Mouse (Mus musculus) MEL-GATA-1-ER (cell line): ENCODE data around the gene Hspa13.

Source experiments
- DNase-seq: peaks from one replicate; pipeline ENCODE4 v3.0.0-alpha.2; 2012; ENCODE audit warnings: low read depth; ENCODE audit errors: extremely low read depth

The Hspa13 gene

DNA sequence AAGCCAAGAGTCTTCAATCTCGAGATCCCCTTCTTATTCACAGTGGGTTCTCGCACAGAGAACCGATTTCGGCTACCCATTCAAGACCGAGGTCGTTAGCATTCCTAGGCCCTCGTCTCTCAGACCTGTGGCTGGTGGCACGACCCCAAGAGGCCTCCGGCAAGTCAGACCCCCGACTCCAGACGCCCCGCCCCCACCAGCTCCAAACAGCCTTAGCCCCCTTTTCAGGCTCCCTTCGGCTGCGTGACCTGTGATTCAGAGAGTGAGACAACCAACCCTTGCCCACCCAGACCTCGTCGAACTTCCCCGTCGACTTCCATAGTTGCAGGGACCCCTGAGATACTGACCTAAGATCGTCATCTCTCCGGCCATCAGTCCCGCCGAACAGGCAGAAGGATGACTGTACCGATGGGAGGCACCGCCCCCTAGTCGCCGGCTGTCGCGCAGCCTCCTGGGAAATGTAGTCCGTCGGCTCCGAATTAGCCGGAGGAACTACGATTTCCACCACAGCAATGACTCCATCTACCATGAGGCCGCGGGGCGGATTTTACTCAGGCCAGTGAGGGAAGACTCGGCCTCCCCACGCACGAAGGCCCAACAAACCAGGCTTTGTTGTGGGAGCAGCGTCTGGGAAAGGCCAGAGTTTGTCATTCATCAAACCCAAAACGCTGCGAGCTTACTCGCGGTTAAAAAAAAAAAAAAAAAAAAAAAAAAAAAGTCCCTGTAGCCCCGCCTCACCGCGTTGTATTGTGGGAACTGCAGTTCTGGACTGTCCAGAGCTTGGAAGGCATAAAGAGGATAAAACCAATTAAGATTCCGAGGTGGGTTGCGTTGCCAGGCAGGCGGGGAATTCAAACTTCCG, at the start of gene Hspa13:
TSS of gene Hspa13 (minus strand) at position 717 of the 862 bp plus-strand sequence.
- peak; percentile 98 for DNase-seq

DNA sequence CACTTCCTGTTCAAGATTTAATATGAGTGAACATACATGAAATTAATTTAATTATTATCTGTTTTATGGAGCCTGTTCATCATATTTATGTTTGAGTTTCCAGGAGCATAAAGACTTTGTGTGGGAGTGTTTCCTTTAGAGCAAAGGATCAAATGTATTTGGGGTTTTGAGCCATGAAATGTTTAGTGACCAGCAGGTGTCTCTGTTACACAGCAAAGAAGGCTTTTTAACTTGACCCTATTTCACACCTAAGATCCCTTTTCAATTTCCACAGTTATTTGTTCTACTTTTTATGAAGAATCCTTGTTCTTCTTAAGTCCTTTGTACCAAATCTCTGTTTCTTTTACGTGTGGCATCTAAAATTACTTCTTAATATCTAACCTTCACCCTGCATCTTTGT, 12.4 kb upstream of the Hspa13 start:
- DNase-seq, result peak; percentile 30

DNA sequence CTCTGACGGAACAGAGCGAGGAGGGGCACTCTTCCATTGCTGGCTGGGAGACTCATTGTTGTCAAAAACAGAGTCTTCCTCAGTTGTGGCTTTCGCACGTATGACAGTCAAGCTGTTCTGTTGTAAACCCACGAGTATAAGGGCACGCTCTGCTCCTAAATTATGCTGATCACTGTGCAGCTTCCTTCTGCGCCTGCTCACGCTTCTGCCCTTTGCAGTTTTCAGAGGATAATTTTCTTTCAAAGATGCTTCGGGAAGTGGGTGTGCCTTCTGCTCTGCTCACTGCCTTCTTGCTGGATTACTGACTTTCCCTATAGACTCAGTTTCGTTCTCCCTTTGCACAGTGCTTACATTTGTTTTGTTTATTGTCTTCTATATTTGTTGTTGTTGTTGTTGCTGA, 6.3 kb upstream of the Hspa13 start:
- no peak for DNase-seq

DNA sequence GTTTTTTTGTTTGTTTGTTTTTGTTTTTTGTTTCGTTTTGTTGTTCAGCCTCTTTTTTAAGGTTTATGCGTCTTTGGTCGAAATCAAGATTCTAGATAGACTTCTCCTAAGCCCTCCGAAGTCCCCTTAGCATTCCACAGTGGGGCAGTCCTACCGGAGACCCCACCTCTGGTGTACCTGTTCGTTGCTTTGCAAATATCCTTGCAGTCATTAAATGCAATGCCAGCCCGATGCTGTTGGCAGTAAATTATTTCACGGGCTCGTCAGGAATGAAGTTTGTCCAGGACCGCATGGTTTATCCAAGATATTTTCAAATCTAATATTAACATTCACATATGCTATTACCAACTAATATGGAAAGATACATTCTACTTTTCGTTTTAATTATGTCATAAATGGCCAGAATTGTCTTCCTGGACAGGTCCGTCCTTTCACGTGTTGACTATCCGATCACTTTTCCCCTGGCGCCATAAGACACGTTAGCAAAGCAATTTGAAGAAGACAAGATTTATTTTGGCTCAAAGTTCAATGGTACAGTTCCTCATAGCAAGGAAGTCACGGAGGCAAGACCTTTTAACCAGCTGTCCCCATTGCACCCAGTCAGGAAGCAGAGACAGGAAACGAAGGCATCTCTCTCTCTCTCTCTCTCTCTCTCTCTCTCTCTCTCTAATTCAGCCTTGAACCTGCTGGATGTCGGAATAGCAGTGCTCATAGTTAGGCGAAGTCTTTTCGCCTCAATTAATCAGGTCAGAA, 522 bp upstream of the Hspa13 start:
- peak; percentile 51 for DNase-seq

DNA sequence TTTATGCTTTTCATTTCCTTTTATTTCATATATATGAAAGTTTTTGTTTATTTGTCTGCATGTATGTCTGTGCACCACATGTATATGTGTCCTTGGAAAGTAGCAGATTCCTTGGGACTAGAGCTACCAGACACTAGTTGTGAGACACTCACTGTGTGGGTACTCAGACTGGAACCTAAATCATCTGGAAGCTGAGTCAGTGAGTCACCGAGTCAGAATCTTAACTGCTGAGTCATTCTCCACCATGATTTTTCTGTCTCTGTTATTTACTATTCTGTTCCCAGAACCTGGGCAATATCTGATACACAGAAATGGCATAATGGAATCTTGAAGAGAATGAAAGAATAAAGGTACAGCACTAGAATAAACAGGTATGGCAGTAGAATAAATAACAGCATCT, 14.0 kb downstream of the Hspa13 start:
- DNase-seq, result no peak

DNA sequence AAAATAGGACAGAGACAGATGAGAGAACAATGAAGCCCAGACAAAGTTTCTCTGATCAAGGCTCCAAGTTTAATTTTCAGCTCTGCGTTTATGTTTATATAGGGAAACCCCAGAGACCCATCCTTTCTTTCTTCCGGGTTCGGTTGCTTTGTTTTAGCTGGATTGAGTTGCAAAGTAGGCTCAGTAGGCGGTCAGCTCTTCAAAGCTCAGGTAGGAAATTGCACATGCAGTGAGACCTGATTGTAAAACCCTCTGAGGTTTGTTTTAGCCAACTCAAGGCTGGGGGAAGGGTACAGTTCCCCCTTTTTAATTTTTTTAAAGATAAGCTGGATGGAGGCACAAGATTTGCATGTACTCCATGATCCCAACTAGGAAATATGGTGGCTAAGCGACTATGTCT, 16.8 kb downstream of the Hspa13 start:
- DNase-seq, result no peak

DNA sequence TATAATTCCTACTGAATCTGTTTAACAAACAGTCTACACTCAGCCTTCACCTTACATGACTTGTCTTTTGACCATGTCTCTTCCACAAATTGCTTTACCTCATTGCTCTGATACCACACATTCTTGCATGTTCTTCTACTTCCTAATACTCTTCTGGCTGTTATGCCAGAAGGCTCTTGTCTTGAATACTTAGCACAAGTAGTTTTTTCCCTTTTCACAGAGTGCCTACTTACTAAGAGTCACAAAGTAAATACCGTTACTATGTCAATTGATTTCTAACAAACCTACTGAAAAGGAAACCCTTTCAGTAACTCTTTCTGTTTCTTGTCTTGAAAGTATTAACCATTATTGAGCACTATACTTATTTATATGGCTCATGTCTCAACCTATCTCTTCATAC, 18.0 kb downstream of the Hspa13 start:
- DNase-seq, result no peak

DNA sequence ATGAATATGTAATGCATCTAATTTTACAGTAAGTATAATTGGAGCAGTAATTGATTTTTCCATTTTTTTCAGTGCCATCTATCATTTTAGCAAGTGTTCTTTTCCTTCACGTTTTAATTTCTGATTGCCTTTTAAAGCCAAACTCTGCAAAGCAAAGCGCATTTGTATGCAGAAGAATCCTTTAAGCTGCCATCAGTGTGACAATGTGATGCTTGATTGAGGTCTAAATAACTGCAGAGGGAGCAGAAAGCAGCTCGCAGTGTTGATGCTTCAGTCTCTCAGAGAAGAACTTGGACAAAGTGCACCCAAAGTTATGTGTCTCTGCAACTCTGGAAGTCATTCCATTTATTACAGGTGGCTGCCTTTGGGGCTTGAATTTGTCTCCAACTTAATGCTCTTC, 22.9 kb downstream of the Hspa13 start:
- DNase-seq, result no peak

DNA sequence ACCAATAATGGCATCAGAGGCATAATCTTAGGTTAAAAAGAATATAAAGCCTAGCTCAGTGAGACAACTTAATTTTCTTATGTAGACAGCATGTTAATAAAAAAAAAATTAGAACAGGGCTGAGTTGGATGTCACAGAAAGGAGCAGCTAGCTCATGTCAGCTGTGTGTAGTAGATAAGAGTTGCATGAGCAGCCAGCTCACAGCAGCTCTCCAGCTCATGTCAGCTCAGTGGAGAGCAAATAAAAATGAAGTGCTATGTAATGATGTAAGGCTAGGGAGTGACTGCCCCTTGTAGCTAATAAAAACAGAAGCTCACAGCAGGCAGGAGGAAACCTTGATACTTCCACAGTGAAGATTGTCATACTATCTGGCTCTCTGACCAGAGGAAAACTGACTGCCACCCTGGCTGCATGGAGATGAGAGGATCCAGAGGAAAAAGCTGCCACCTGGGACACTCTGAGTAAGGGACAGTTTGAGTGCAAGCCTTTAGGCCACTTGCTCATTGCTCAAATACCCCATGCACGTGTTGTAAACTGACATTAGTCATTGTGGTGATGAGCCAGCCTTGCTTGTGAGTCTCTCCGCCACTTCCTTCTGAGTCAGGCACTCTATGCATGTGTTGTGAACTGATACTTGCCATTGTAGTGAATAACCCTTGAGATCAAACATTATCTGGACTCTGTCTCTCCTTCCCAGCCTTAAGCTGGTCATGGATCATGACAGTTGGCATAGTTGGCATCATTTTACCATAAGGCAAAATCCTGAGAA, 49.3 kb downstream of the Hspa13 start:
- DNase-seq, result peak; percentile 85

DNA sequence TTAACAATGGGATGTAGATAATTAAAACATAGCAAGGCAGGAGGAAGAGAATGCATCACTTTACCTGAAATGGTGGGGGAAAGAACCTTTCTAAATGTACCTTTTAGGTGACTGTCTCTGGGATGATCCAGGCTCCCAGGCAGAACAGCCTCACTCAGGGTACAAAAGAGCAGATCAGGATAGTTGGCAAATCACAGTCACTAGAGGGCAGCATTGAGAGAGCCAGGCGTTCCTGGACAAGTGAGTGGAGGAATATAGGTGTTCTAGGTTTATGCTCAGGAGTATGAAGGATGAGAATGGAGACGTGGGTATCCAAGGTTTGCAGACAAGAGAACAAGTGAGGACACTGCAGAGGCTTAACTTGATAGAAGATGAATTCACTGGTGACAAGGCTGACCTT, 70.7 kb downstream of the Hspa13 start:
- peak; percentile 34 for DNase-seq
